Mouse (Mus musculus): ENCODE measurements around the gene Asphd2. TPM values are rescaled to one million over a fixed set of nuclear protein-coding genes. Genes with fewer than 3 reads are reported as not detected.

Asphd2 gene
- total RNA-seq, 2 experiments from 2014 or later = 0.42 to 0.87 TPM

GRCm38 (mm10) chr5:112349169-112349568, 45.5 kb downstream of the Asphd2 start:
- DNase-seq = no peak

GRCm38 (mm10) chr5:112346211-112346965, 48.3 kb downstream of the Asphd2 start:
- DNase-seq = peak in 1 of 2 experiments; percentile 45

DNA sequence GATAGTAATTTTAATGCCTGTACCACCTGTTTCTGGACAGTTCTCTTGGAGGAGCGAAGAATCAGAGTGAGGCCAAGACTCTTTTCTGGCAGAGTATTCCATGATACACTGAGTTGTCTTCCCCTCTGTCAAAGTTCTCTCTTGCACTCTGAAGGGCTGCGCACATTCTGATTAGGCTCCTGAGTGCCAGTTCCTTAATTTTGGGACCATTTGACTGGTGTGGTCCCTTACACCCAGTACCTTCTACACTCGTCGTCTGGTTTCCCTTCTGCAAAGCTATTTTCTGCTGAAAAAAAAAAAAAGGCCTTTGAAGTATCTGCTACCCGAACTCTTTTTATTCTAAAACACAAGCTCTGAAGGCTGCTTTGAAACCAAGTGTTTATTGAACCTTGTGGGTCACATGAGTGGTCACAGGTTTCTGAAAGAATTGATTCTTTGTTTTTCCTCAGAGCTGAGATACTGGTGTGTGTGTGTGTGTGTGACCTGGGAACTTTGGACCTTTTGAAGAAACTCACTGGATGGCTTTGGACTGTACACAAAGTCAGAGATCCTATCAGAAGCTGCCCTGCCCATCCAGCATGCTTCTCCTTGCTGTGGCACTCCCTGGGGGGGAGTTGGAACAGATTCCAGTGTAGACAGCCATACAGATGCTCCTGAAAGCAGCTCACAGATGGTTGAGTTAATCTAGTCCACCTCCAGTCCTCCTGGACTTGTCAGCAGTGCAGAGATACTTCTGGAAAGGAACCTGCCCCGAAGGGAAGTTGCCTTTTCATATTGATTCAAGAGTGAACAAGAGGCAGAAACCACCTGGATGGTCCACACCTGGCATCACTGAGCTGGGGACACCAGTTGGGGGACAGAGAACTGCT, 50.3 kb downstream of the Asphd2 start:
- no peak for DNase-seq

DNA sequence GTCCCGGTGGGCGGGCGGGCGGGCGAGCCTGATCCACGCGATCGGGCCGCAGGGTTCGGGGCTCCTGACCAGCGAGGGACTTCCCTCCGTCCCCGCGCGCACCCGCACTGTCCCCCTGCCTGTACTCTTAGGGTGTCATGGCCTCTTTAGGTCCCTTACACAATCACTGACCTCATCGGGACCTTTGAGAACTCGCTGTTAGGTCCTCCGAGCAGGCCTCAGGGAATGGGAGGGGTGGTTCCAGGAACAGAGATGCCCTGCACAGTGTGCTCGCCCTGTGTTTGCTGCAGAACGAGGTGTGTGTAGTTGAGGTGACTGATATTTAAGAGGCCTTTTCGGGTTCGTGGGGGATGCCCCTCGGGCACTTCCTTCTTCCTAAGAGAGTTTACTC, 51.5 kb downstream of the Asphd2 start:
- DNase-seq = no peak

DNA sequence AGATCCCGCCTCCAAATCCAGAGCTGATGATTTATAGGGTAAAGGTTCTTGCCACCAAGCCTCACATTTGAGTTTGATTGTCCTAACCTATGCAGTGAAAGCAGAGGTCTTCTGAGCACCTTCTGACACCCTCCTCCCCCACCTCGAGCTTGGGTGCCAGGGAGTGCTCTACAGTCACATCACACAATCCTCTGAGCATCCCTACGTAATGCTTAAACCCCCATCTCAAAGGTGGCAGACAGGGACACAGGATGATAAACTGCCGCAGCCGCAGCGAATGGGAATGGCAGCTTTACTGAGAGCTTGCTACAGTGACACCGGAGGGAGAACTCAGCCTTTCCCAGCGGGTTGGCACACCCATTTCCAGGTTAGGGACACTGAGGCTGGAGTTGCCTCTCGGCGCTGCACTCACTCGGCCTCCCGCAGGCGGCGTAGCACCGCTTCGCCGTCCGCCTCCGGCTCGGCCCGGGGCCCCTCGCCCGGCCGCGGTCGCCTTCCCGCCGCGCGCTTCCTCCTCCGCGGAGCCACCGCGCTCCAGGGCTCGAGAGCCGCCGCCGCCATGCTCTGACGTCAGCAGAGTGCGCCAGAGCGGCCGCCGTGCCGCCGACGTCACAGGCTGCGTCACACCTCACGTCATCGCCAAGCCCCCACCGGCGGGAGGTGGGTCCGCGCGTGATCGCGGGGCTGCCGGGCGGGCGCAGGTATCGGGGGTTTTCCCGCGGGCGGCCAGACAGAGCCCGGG, 52.0 kb downstream of the Asphd2 start, which contains the start of the genes Srrd and Hps4:
TSS of gene Srrd (minus strand) at position 578 of the 742 bp plus-strand sequence.
TSS of gene Hps4 (plus strand) at position 621 of the 742 bp plus-strand sequence.
- DNase-seq = peak; percentile 85 to 88

DNA sequence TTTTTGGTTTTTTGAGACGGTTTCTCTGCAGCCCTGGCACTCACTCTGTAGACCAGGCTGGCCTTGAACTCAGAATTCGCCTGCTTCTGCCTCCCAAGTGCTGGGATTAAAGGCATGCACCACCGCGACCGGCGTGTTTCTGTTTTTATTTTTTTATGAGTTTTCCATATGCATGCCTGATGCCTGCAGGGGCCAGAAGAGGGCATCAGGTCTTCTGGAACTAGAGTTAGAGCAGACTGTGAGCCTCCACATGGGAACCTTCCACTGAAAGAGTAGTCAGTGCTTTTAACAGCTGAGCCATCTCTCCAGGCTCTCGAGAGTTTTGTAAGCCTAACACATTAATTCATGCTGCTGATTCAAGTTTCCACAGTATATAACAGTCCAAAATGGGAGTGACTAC, 55.5 kb downstream of the Asphd2 start:
- no peak for DNase-seq

GRCm38 (mm10) chr5:112337004-112337403, 57.7 kb downstream of the Asphd2 start:
- DNase-seq = no peak

- peak; percentile 51 to 66 for DNase-seq
Measured at GRCm38 (mm10) chr5:112335473-112335872, 59.2 kb downstream of the Asphd2 start.

Other genes with a start within 250 kb of the Asphd2 start
- 1 to 10 TPM; 5.7 to 6.6 TPM for gene Cryba4, start 142.3 kb downstream of the Asphd2 start, total RNA-seq (2021)
- 1 to 10 TPM; 2.0 to 3.1 TPM for gene Crybb1, start 139.1 kb downstream of the Asphd2 start, total RNA-seq (2021)
- 10 to 100 TPM; 47.1 to 50.0 TPM for gene Tpst2, start 118.2 kb downstream of the Asphd2 start, total RNA-seq (2021)
- gene Tfip11, start 68.5 kb downstream of the Asphd2 start, total RNA-seq (2021) = 10 to 100 TPM; 20.5 to 20.8 TPM
- gene Srrd, start 51.8 kb downstream of the Asphd2 start, total RNA-seq (2021) = 10 to 100 TPM in 1 of 2 experiments, 1 to 10 TPM in 1; 6.8 to 10.0 TPM
- 10 to 100 TPM; 10.5 to 12.4 TPM for gene Hps4, start 51.8 kb downstream of the Asphd2 start, total RNA-seq (2021)
- not detected for gene Gm6583, start 38.8 kb downstream of the Asphd2 start, total RNA-seq (2021)
- not detected for gene Gm6588, start 54.6 kb upstream of the Asphd2 start, total RNA-seq (2021)
- gene Sez6l, start 182.3 kb upstream of the Asphd2 start, total RNA-seq (2021) = under 1 TPM; 0.05 to 0.10 TPM